Mouse (Mus musculus): Measurements from ENCODE around the gene 2310007B03Rik. TPM values are rescaled to one million over a fixed set of nuclear protein-coding genes. Genes with fewer than 3 reads are reported as not detected.

Gene 2310007B03Rik
- total and polyA plus RNA-seq, 2 experiments from 2014 or later, result 0.07 to 0.76 TPM

DNA sequence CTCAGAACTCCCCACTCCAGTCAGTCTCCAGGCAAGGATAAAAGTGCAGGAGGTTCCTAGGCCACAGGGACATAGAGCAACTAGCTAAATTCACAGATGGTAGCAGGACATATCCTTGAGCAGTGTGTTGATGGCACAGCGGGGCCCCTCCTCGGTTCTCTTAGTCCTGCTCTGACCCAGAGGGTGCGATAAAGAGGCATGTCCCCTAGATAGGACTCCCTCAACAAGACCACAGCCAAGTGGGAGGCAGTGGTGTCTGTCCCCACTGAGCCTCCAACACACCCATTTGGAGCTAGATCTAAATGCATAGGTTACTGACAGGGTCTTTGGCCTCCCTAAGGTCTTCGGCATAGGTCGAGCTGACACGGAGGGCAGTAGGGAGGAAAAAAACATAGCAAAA is 15.1 kb upstream of the 2310007B03Rik start:
- WGBS, result 26% methylated on average over 6 of the region's 6 CpGs
- no peak overlapping the region for H3K9ac ChIP-seq (replicated peaks; ENCODE audit: low read depth, low read length)
- TF ChIP-seq CTCF (IDR thresholded peaks at IDR 0.05; ENCODE audit: low read depth) (no peak), EP300 (IDR thresholded peaks at IDR 0.05; ENCODE audit: low read depth) (no peak)
- no peaks in the 10 kb centered on the region for H3K9me3 ChIP-seq (replicated peaks; ENCODE audit: control insufficient read depth, low read length)
- ATAC-seq (ENCODE audit: insufficient read depth, low read depth), result no peak
- no peak for DNase-seq (ENCODE audit: low spot score)
- peaks cover 36% of the 10 kb centered on the region for H3K27me3 ChIP-seq (ENCODE audit: control insufficient read depth, insufficient read depth, low read length)
- no peak overlapping the region for H3K27ac ChIP-seq (ENCODE audit: low read depth)
- H3K4me1 ChIP-seq (ENCODE audit: control insufficient read depth, insufficient read depth), result peaks cover 8% of the 10 kb centered on the region; the same call in 1 of the 2 replicates
- 0 out of 2 replicates have a peak overlapping the region, but pooled peaks have one; percentile 58 for H3K4me2 ChIP-seq (ENCODE audit: low read depth, low read length)
- no peaks in the 10 kb centered on the region for H3K36me3 ChIP-seq (replicated peaks; ENCODE audit: control insufficient read depth, insufficient read depth, low read length)
- H3K4me3 ChIP-seq (ENCODE audit: low read depth, low read length), result no peak overlapping the region

GRCm38 (mm10) chr1:93174399-93174798 is 13.7 kb upstream of the 2310007B03Rik start:
- peak; percentile 68 for ATAC-seq (ENCODE audit: insufficient read depth, low read depth)
- Histone ChIP-seq H3K9ac (replicated peaks; ENCODE audit: low read depth, low read length) (no peak overlapping the region), H3K9me3 (replicated peaks; ENCODE audit: control insufficient read depth, low read length) (no peaks in the 10 kb centered on the region), H3K36me3 (replicated peaks; ENCODE audit: control insufficient read depth, insufficient read depth, low read length) (no peaks in the 10 kb centered on the region), H3K27ac (ENCODE audit: low read depth) (no peak overlapping the region), H3K4me2 (ENCODE audit: low read depth, low read length) (no peak overlapping the region), H3K4me3 (ENCODE audit: low read depth, low read length) (no peak overlapping the region), H3K27me3 (ENCODE audit: control insufficient read depth, insufficient read depth, low read length) (peaks cover 43% of the 10 kb centered on the region), H3K4me1 (ENCODE audit: control insufficient read depth, insufficient read depth) (peaks cover 8% of the 10 kb centered on the region; the same call in 1 of the 2 replicates)
- TF ChIP-seq CTCF (IDR thresholded peaks at IDR 0.05; ENCODE audit: low read depth) (peak; percentile 98), EP300 (IDR thresholded peaks at IDR 0.05; ENCODE audit: low read depth) (no peak)
- WGBS, result 2% methylated on average over 4 of the region's 4 CpGs
- DNase-seq (ENCODE audit: low spot score), result peak; percentile 80

DNA sequence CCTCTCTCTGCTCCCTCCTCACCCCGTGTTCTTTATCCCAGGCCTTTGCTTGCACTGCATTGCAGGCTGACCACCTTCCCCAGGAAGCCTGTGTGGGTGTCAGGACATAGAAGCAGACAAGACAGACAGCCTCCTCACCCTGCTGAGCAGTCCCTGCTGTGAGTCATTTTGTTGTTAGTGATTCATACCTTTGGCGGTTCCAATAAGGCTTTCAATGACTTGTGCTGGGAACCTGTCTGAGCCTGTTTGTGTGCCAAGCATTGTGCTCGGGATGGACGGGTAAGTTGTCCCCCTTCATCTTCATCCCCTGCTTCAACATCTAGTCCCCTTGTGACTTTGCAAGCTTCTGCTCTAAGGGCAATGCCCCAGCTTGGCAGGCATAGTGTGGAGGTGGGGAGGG is 12.9 kb upstream of the 2310007B03Rik start:
- TF ChIP-seq CTCF (IDR thresholded peaks at IDR 0.05; ENCODE audit: low read depth), result no peak
- no peak for TF ChIP-seq EP300 (IDR thresholded peaks at IDR 0.05; ENCODE audit: low read depth)
- H3K4me3 ChIP-seq (ENCODE audit: low read depth, low read length), result no peak overlapping the region
- H3K4me2 ChIP-seq (ENCODE audit: low read depth, low read length), result no peak overlapping the region
- no peak overlapping the region for H3K27ac ChIP-seq (ENCODE audit: low read depth)
- DNase-seq (ENCODE audit: low spot score) (no peak), ATAC-seq (ENCODE audit: insufficient read depth, low read depth) (no peak)
- no peaks in the 10 kb centered on the region for H3K9me3 ChIP-seq (replicated peaks; ENCODE audit: control insufficient read depth, low read length)
- H3K9ac ChIP-seq (replicated peaks; ENCODE audit: low read depth, low read length), result no peak overlapping the region
- H3K36me3 ChIP-seq (replicated peaks; ENCODE audit: control insufficient read depth, insufficient read depth, low read length), result no peaks in the 10 kb centered on the region
- peaks cover 43% of the 10 kb centered on the region for H3K27me3 ChIP-seq (ENCODE audit: control insufficient read depth, insufficient read depth, low read length)
- WGBS, result 57% methylated on average over 4 of the region's 4 CpGs
- peaks cover 8% of the 10 kb centered on the region; the same call in 1 of the 2 replicates for H3K4me1 ChIP-seq (ENCODE audit: control insufficient read depth, insufficient read depth)

DNA sequence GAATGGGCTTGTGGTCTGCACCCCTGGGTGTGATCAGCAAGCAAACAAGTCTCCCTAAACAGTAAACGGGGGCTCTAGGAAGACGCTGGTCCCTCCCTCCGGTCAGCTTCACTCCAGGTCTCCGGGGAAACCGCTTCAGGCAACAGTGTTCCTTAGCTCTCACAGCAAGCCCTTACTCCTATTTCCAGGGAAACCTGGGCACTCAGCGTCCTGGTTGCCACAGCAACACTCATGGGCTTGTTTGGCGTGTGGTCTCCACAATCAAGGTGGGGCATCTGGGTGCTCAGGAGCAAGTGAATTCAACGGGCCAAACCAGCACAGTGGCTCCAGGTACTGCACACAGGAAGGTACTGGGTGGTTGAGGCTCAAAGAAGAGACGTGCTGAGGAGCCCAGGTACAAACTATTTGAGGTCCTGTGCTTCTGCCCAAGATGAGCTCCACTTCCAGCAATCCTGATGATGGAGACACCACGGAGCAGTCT is 7.6 kb upstream of the 2310007B03Rik start, which contains the start of gene Crocc2:
Crocc2 (plus strand) TSS at position 431 of the 481 bp plus-strand sequence.
- peaks cover 32% of the 10 kb centered on the region; the same call in 1 of the 2 replicates for H3K27me3 ChIP-seq (ENCODE audit: control insufficient read depth, insufficient read depth, low read length)

GRCm38 (mm10) chr1:93166346-93167079 is 5.8 kb upstream of the 2310007B03Rik start:
- Histone ChIP-seq H3K4me2 (ENCODE audit: low read depth, low read length) (no peak overlapping the region), H3K9me3 (replicated peaks; ENCODE audit: control insufficient read depth, low read length) (no peaks in the 10 kb centered on the region), H3K27ac (ENCODE audit: low read depth) (no peak overlapping the region), H3K4me3 (ENCODE audit: low read depth, low read length) (no peak overlapping the region), H3K9ac (replicated peaks; ENCODE audit: low read depth, low read length) (no peak overlapping the region), H3K4me1 (ENCODE audit: control insufficient read depth, insufficient read depth) (no peaks in the 10 kb centered on the region), H3K36me3 (replicated peaks; ENCODE audit: control insufficient read depth, insufficient read depth, low read length) (no peaks in the 10 kb centered on the region), H3K27me3 (ENCODE audit: control insufficient read depth, insufficient read depth, low read length) (peaks cover 23% of the 10 kb centered on the region; the same call in 1 of the 2 replicates)
- DNase-seq (ENCODE audit: low spot score) (no peak), ATAC-seq (ENCODE audit: insufficient read depth, low read depth) (no peak)
- TF ChIP-seq CTCF (IDR thresholded peaks at IDR 0.05; ENCODE audit: low read depth), result no peak
- TF ChIP-seq EP300 (IDR thresholded peaks at IDR 0.05; ENCODE audit: low read depth), result no peak
- WGBS, result 79% methylated on average over 11 of the region's 11 CpGs

More for the DNA sequence above, 7.6 kb upstream of the 2310007B03Rik start, which contains the start of gene Crocc2:
- Histone ChIP-seq H3K27ac (ENCODE audit: low read depth) (no peak within 1 kb of the TSS), H3K9ac (replicated peaks; ENCODE audit: low read depth, low read length) (no peak within 1 kb of the TSS), H3K4me1 (ENCODE audit: control insufficient read depth, insufficient read depth) (no peaks in the 10 kb centered on the region), H3K4me2 (ENCODE audit: low read depth, low read length) (no peak within 1 kb of the TSS), H3K9me3 (replicated peaks; ENCODE audit: control insufficient read depth, low read length) (no peaks in the 10 kb centered on the region), H3K4me3 (ENCODE audit: low read depth, low read length) (no peak within 1 kb of the TSS), H3K36me3 (replicated peaks; ENCODE audit: control insufficient read depth, insufficient read depth, low read length) (no peaks in the 10 kb centered on the region)
- WGBS, result 49% methylated on average over 10 of the region's 10 CpGs
- ATAC-seq (ENCODE audit: insufficient read depth, low read depth), result no peak
- no peak for DNase-seq (ENCODE audit: low spot score)
- TF ChIP-seq CTCF (IDR thresholded peaks at IDR 0.05; ENCODE audit: low read depth), result no peak
- TF ChIP-seq EP300 (IDR thresholded peaks at IDR 0.05; ENCODE audit: low read depth), result no peak

Data from heart, postnatal 0 days (tissue).